Mouse (Mus musculus) G1E (cell line): Measurements from ENCODE around the gene Tspan9.

Experiments
- CTCF ChIP-seq: IDR thresholded peaks from 2 replicates; pipeline ENCODE4 v1.5.1; 2012; ENCODE audit warnings: low read depth, low read length, inconsistent platforms, mixed read lengths
- POLR2AphosphoS5 ChIP-seq: IDR thresholded peaks from 2 replicates; pipeline ENCODE4 v1.6.1; 2012; ENCODE audit warnings: low read depth, low read length, inconsistent platforms; ENCODE audit not compliant: insufficient replicate concordance
- TAL1 ChIP-seq: conservative IDR thresholded peaks from 2 replicates; pipeline ENCODE4 v1.6.1; 2012; ENCODE audit warnings: low read depth, low read length, inconsistent platforms, mixed read lengths

GRCm38 (mm10) chr6:128116344-128116743, 27.1 kb downstream of the Tspan9 start:
- no peak for TF ChIP-seq POLR2AphosphoS5
- no peak for TF ChIP-seq CTCF
- TF ChIP-seq TAL1: no peak
